Mouse (Mus musculus): Measurements from ENCODE around the gene Mphosph6.

The Mphosph6 gene

GRCm38 (mm10) chr8:117801443-117802298, at the start of gene Mphosph6:
Mphosph6 (minus strand) TSS chr8:117801943.
- peak; percentile 93 for DNase-seq

GRCm38 (mm10) chr8:117850420-117850819, 48.7 kb upstream of the Mphosph6 start:
- DNase-seq, result no peak

- no peak for DNase-seq
Measured at GRCm38 (mm10) chr8:117847865-117848264, 46.1 kb upstream of the Mphosph6 start.

GRCm38 (mm10) chr8:117843694-117844093, 42.0 kb upstream of the Mphosph6 start:
- no peak for DNase-seq

- no peak for DNase-seq
Measured at GRCm38 (mm10) chr8:117813524-117813923, 11.8 kb upstream of the Mphosph6 start.

- no peak for DNase-seq
Measured at GRCm38 (mm10) chr8:117810676-117811075, 8.9 kb upstream of the Mphosph6 start.

GRCm38 (mm10) chr8:117805419-117805818, 3.7 kb upstream of the Mphosph6 start:
- DNase-seq, result no peak

- DNase-seq, result no peak
Measured at GRCm38 (mm10) chr8:117802299-117802689, 551 bp upstream of the Mphosph6 start.

GRCm38 (mm10) chr8:117798066-117798465, 3.7 kb downstream of the Mphosph6 start:
- no peak for DNase-seq

GRCm38 (mm10) chr8:117796464-117796863, 5.3 kb downstream of the Mphosph6 start:
- DNase-seq, result no peak

GRCm38 (mm10) chr8:117794581-117794980, 7.2 kb downstream of the Mphosph6 start:
- no peak for DNase-seq

- DNase-seq, result no peak
Measured at GRCm38 (mm10) chr8:117792616-117793144, 9.1 kb downstream of the Mphosph6 start.

GRCm38 (mm10) chr8:117786428-117786827, 15.3 kb downstream of the Mphosph6 start:
- DNase-seq, result no peak

GRCm38 (mm10) chr8:117783021-117783420, 18.7 kb downstream of the Mphosph6 start:
- DNase-seq, result no peak

- DNase-seq, result no peak
Measured at GRCm38 (mm10) chr8:117781375-117782129, 20.2 kb downstream of the Mphosph6 start.

GRCm38 (mm10) chr8:117779344-117779743, 22.4 kb downstream of the Mphosph6 start:
- no peak for DNase-seq

- DNase-seq, result no peak
Measured at GRCm38 (mm10) chr8:117778531-117779322, 23.0 kb downstream of the Mphosph6 start.

- DNase-seq, result no peak
Measured at GRCm38 (mm10) chr8:117776075-117776474, 25.7 kb downstream of the Mphosph6 start.

GRCm38 (mm10) chr8:117775626-117776025, 26.1 kb downstream of the Mphosph6 start:
- DNase-seq, result no peak

- DNase-seq, result no peak
Measured at GRCm38 (mm10) chr8:117772597-117772996, 29.1 kb downstream of the Mphosph6 start.

- no peak for DNase-seq
Measured at GRCm38 (mm10) chr8:117772126-117772525, 29.6 kb downstream of the Mphosph6 start.

GRCm38 (mm10) chr8:117771115-117771836, 30.5 kb downstream of the Mphosph6 start:
- DNase-seq, result no peak
